Mouse (Mus musculus) MEL (cell line): Measurements from ENCODE around the gene Tcf7l2. TPM values are rescaled to one million over a fixed set of nuclear protein-coding genes. Genes with fewer than 3 reads are reported as not detected.

Experiments
- DNase-seq: peaks from one replicate; pipeline ENCODE4 v3.0.0; 2011; ENCODE audit warnings: low read depth, low spot score
- H3K27ac ChIP-seq: 2 replicates; pipeline ENCODE4 v1.5.1; 2012; ENCODE audit warnings: low read depth, mild to moderate bottlenecking, control low read depth, low read length, moderate library complexity; ENCODE audit not compliant: control insufficient read depth
- H3K27me3 ChIP-seq, 2 experiments: fragments of 150-350 bp in 1 of 2; sonication (generic) in 1 of 2; 2 replicates each; pipeline ENCODE4 v1.6.1; 2012; ENCODE audit warnings: low read length in 2 of 2, mild to moderate bottlenecking in 2 of 2, improper control_type of control experiment in 1 of 2, moderate library complexity in 1 of 2; ENCODE audit not compliant: insufficient read depth in 2 of 2, control insufficient read depth in 1 of 2
- H3K36me3 ChIP-seq, 2 experiments: 2 replicates each; pipeline ENCODE4 v1.6.1; 2012 to 2014; ENCODE audit warnings: low read length in 2 of 2, improper control_type of control experiment in 1 of 2, inconsistent platforms in 1 of 2, mild to moderate bottlenecking in 1 of 2; ENCODE audit not compliant: insufficient read depth in 2 of 2, control insufficient read depth in 1 of 2
- H3K4me1 ChIP-seq, 2 experiments: fragments of 150-350 bp in 1 of 2; sonication (generic) in 1 of 2; 2 replicates each; pipeline ENCODE4 v1.6.1; 2012; ENCODE audit warnings: low read length in 2 of 2, improper control_type of control experiment in 1 of 2, mild to moderate bottlenecking in 1 of 2; ENCODE audit not compliant: insufficient read depth in 2 of 2, control insufficient read depth in 1 of 2
- H3K4me3 ChIP-seq, 2 experiments: fragments of 150-350 bp in 1 of 2; sonication (generic) in 1 of 2; 2 replicates each; pipeline ENCODE4 v1.5.1; 2012; ENCODE audit warnings: low read depth in 2 of 2, low read length in 2 of 2, mild to moderate bottlenecking in 2 of 2, moderate library complexity in 2 of 2, control low read depth in 1 of 2, improper control_type of control experiment in 1 of 2; ENCODE audit not compliant: control insufficient read depth in 1 of 2, insufficient read depth in 1 of 2
- H3K79me2 ChIP-seq: 2 replicates; pipeline ENCODE4 v1.6.1; 2012; ENCODE audit warnings: mild to moderate bottlenecking, low read length, moderate library complexity; ENCODE audit not compliant: control insufficient read depth, poor library complexity, insufficient read depth
- H3K9ac ChIP-seq: 2 replicates; pipeline ENCODE4 v1.6.1; 2012; ENCODE audit warnings: low read depth, mild to moderate bottlenecking, control low read depth, low read length, moderate library complexity; ENCODE audit not compliant: control insufficient read depth, poor library complexity, severe bottlenecking
- H3K9me3 ChIP-seq: fragments of 150-350 bp; sonication (generic); replicated peaks from 2 replicates; pipeline ENCODE4 v1.6.1; 2012; ENCODE audit warnings: mild to moderate bottlenecking, low read length, improper control_type of control experiment, moderate library complexity; ENCODE audit not compliant: insufficient read depth
- CHD1 ChIP-seq: IDR thresholded peaks from 2 replicates; pipeline ENCODE4 v1.6.1; 2012; ENCODE audit warnings: low read depth, mild to moderate bottlenecking, inconsistent platforms, low read length, improper control_type of control experiment
- CHD2 ChIP-seq: IDR thresholded peaks from 2 replicates; pipeline ENCODE4 v1.6.1; 2011; ENCODE audit warnings: low read length, improper control_type of control experiment
- GABPA ChIP-seq: IDR thresholded peaks from 2 replicates; pipeline ENCODE4 v1.6.1; 2012; ENCODE audit warnings: low read depth, mild to moderate bottlenecking, inconsistent platforms, low read length, improper control_type of control experiment, moderate library complexity
- GATA1 ChIP-seq: IDR thresholded peaks from 2 replicates; pipeline ENCODE4 v1.6.1; 2011; ENCODE audit warnings: low read depth, low read length, improper control_type of control experiment
- HCFC1 ChIP-seq: IDR thresholded peaks from 2 replicates; pipeline ENCODE4 v1.6.1; 2012; ENCODE audit warnings: low read depth, mild to moderate bottlenecking, inconsistent platforms, low read length, improper control_type of control experiment, moderate library complexity
- JUND ChIP-seq: IDR thresholded peaks from 2 replicates; pipeline ENCODE4 v1.6.1; 2011; ENCODE audit warnings: low read depth, mild to moderate bottlenecking, improper control_type of control experiment, low read length
- MAX ChIP-seq: IDR thresholded peaks from 2 replicates; pipeline ENCODE4 v1.6.1; 2011; ENCODE audit warnings: low read length, improper control_type of control experiment
- MAZ ChIP-seq: IDR thresholded peaks from 2 replicates; pipeline ENCODE4 v1.6.1; 2012; ENCODE audit warnings: low read depth, mild to moderate bottlenecking, inconsistent platforms, low read length, improper control_type of control experiment
- MEF2A ChIP-seq: IDR thresholded peaks from 2 replicates; pipeline ENCODE4 v1.6.1; 2014; ENCODE audit warnings: low read depth, mild to moderate bottlenecking, inconsistent platforms, low read length, improper control_type of control experiment; ENCODE audit not compliant: poor library complexity, insufficient replicate concordance, severe bottlenecking; ENCODE audit errors: extremely low read depth
- MYB ChIP-seq: IDR thresholded peaks from 2 replicates; pipeline ENCODE4 v1.6.1; 2011; ENCODE audit warnings: mild to moderate bottlenecking, low read depth, low read length, improper control_type of control experiment
- MYC ChIP-seq: IDR thresholded peaks from 2 replicates; pipeline ENCODE4 v1.6.1; 2011; ENCODE audit warnings: low read depth, mild to moderate bottlenecking, low read length, improper control_type of control experiment, moderate library complexity
- NELFE ChIP-seq: IDR thresholded peaks from 2 replicates; pipeline ENCODE4 v1.6.1; 2011; ENCODE audit warnings: low read depth, low read length, improper control_type of control experiment
- POLR2A ChIP-seq, 2 experiments: IDR thresholded peaks; 2 replicates each; pipeline ENCODE4 v1.6.1; 2011 to 2012; ENCODE audit warnings: low read length in 2 of 2, mild to moderate bottlenecking in 2 of 2, control low read depth in 1 of 2, improper control_type of control experiment in 1 of 2, low read depth in 1 of 2, moderate library complexity in 1 of 2; ENCODE audit not compliant: control insufficient read depth in 1 of 2, insufficient read depth in 1 of 2, poor library complexity in 1 of 2
- POLR2AphosphoS2 ChIP-seq: IDR thresholded peaks from 2 replicates; pipeline ENCODE4 v1.6.1; 2011; ENCODE audit warnings: low read length, improper control_type of control experiment
- POLR2AphosphoS5 ChIP-seq: IDR thresholded peaks from 2 replicates; pipeline ENCODE4 v1.6.1; 2012; ENCODE audit warnings: low read depth, borderline replicate concordance, mild to moderate bottlenecking, inconsistent platforms, low read length, moderate library complexity, mixed read lengths
- RCOR1 ChIP-seq: IDR thresholded peaks from 2 replicates; pipeline ENCODE4 v1.6.1; 2012; ENCODE audit warnings: low read depth, mild to moderate bottlenecking, inconsistent platforms, low read length, improper control_type of control experiment
- SMC3 ChIP-seq: IDR thresholded peaks from 2 replicates; pipeline ENCODE4 v1.6.1; 2011; ENCODE audit warnings: low read depth, low read length, improper control_type of control experiment
- TAL1 ChIP-seq: IDR thresholded peaks from 2 replicates; pipeline ENCODE4 v1.6.1; 2012; ENCODE audit warnings: mild to moderate bottlenecking, inconsistent platforms, low read length, moderate library complexity, mixed read lengths
- TCF12 ChIP-seq: IDR thresholded peaks from 2 replicates; pipeline ENCODE4 v1.6.1; 2014; ENCODE audit warnings: low read depth, mild to moderate bottlenecking, inconsistent platforms, low read length, improper control_type of control experiment, moderate library complexity
- UBTF ChIP-seq: IDR thresholded peaks from 2 replicates; pipeline ENCODE4 v1.6.1; 2012; ENCODE audit warnings: low read depth, mild to moderate bottlenecking, inconsistent platforms, low read length, improper control_type of control experiment, moderate library complexity, borderline replicate concordance; ENCODE audit not compliant: insufficient read depth
- USF2 ChIP-seq, 2 experiments: IDR thresholded peaks; 2 replicates each; pipeline ENCODE4 v1.6.1; 2011 to 2012; ENCODE audit warnings: improper control_type of control experiment in 2 of 2, low read length in 2 of 2, borderline replicate concordance in 1 of 2, inconsistent platforms in 1 of 2, low read depth in 1 of 2, mild to moderate bottlenecking in 1 of 2; ENCODE audit not compliant: insufficient read depth in 1 of 2
- ZMIZ1 ChIP-seq: IDR thresholded peaks from 2 replicates; pipeline ENCODE4 v1.6.1; 2012; ENCODE audit warnings: low read depth, mild to moderate bottlenecking, inconsistent platforms, low read length, improper control_type of control experiment, moderate library complexity
- ZNF384 ChIP-seq: IDR thresholded peaks from 2 replicates; pipeline ENCODE4 v1.6.1; 2012; ENCODE audit warnings: low read depth, mild to moderate bottlenecking, inconsistent platforms, low read length, improper control_type of control experiment
- polyA plus RNA-seq, 2 experiments: library from polyadenylated mRNA; stranded (reverse) in 1 of 2; unstranded in 1 of 2; fragments of >175 nt in 1 of 2; fragments of >200 nt in 1 of 2; gene quantifications; 2 replicates each; pipeline versions ENCODE4 v1.2.1 to v1.2.4; 2012; ENCODE audit warnings: low replicate concordance in 2 of 2, low read depth in 1 of 2; ENCODE audit not compliant: insufficient read length in 2 of 2, insufficient read depth in 1 of 2, missing spikeins in 1 of 2
- total RNA-seq: library from RNA; depleted of rRNA; stranded (reverse); fragments of 300-350 nt; gene quantifications from 2 replicates; pipeline ENCODE4 v1.2.3, GENCODE M21; 2012

The Tcf7l2 gene
- total and polyA plus RNA-seq, 3 experiments, result 0.65 to 12.8 TPM; not detected in 1

DNA sequence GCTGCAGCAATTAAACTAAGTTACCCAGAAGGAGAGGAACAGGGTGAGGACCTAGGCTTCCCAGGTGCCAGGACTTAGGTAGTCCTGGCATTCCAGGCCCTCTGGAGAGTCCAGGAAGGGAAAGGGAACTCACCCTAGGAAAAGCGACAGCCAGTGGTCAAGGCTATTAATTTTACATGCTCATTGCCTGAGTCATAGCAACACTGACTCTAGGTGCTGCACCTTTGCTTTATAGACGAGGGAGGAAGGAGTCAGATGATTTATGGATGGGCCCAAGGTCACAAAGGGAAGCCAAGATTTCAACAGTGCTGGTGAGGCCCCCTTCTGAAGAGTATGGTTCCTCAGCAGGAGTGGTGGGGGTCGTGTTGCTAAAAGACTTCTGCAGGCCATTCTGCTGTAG is 8.6 kb upstream of the Tcf7l2 start:
- no peaks in the 10 kb centered on the region for H3K36me3 ChIP-seq
- H3K27ac ChIP-seq, result no peak overlapping the region
- H3K9ac ChIP-seq, result no peak overlapping the region
- TF ChIP-seq MYB (no peak), USF2 (IDR thresholded peaks at IDR 0.05; ENCODE audit: borderline replicate concordance in 1 of 2, insufficient read depth in 1 of 2, low read depth in 1 of 2, low read length in 2 of 2) (no peak), ZMIZ1 (no peak), TCF12 (no peak), ZNF384 (no peak), GATA1 (no peak), RCOR1 (no peak), POLR2AphosphoS2 (no peak), SMC3 (no peak), POLR2AphosphoS5 (no peak), NELFE (no peak), JUND (no peak), POLR2A (IDR thresholded peaks at IDR 0.05; ENCODE audit: control insufficient read depth in 1 of 2, insufficient read depth in 1 of 2, low read depth in 1 of 2, low read length in 2 of 2, poor library complexity in 1 of 2) (no peak)
- no peaks in the 10 kb centered on the region for H3K9me3 ChIP-seq
- H3K27me3 ChIP-seq, result peaks cover 0 to 2% of the 10 kb centered on the region in 2 experiments; a peak in 3 of 4 replicates
- H3K79me2 ChIP-seq, result no peaks in the 10 kb centered on the region
- DNase-seq, result no peak
- H3K4me3 ChIP-seq, result no peak overlapping the region
- H3K4me1 ChIP-seq, result no peaks in the 10 kb centered on the region

DNA sequence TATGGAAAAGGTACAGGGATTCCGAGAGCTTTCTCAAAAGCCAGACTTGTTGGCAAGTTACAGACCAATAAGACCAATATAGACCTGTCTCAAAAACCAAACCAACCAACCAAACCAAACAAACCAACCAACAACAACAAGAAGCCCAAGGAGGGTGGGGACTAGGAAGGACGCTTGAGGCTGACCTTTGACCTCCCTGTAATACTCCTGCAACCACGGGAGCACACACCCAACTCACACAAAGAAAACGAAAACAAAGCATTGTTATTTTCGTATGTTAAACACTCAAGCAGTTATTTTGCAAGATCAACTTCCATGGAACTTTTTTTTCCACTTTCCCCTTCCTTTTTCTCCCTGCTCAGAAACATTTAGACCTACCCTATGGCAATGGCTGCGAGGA is 5.6 kb upstream of the Tcf7l2 start:
- TF ChIP-seq HCFC1 (no peak), GABPA (no peak), RCOR1 (no peak), GATA1 (no peak), CHD1 (no peak), TAL1 (no peak), MAZ (no peak), CHD2 (no peak), MYC (no peak), NELFE (no peak), MAX (no peak), MYB (no peak), UBTF (no peak), TCF12 (no peak), POLR2AphosphoS2 (no peak), MEF2A (no peak)
- DNase-seq, result no peak
- H3K9me3 ChIP-seq, result no peaks in the 10 kb centered on the region

More for the DNA sequence above, 5.6 kb upstream of the Tcf7l2 start:
- Histone ChIP-seq H3K36me3 (no peaks in the 10 kb centered on the region), H3K27me3 (peaks cover 0 to 2% of the 10 kb centered on the region in 2 experiments), H3K27ac (no peak overlapping the region), H3K4me3 (no peak overlapping the region), H3K79me2 (no peaks in the 10 kb centered on the region), H3K9ac (no peak overlapping the region), H3K4me1 (no peaks in the 10 kb centered on the region; a peak in 1 of 4 replicates)
